8 mouse cellular contexts compared by ENCODE assay signal in the genomic region with DNA sequence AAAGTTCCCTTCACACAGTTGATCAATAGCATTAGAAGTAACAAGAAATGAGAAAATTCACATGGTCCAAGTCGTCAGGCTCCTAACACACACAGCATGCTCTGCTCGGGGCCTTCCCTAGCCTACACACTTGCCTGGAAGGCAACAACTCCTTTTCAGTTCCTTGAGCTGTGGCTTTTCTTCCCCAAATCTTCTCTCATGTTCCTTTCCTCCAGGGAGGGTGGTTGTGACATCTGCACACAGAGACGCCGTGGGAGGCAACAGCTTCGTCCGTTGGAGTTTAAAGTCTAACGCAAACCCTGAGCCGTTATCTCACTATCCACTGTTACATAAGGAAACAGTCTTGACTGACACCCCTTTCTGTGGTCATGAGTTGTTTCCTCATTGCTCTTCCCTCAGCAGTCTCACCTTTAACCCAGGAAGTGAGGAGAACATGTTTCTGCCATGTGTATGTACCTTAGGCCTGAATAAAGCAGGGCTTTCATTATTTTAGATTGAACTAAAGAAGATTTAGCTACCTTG.
DNase-seq lines count a peak whose midpoint lies in the region; ATAC-seq lines count a peak whose summit lies in the region.

No protein-coding gene starts in this region.

- 8% methylated on average over 8 of the region's 8 CpGs for WGBS in liver, embryonic 15.5 days (ENCODE audit: insufficient replicate concordance)
- 75% methylated on average over 8 of the region's 8 CpGs for WGBS in stomach, embryonic 16.5 days
- 91% methylated on average over 8 of the region's 8 CpGs for WGBS in hindbrain, embryonic 14.5 days
- whole genome bisulfite sequencing in hindbrain, embryonic 10.5 days: 91% methylated on average over 8 of the region's 8 CpGs

- H3K9me3 ChIP-seq in liver, embryonic 15.5 days (replicated peaks): no peaks in the 10 kb centered on the region
- H3K9me3 ChIP-seq in stomach, embryonic 16.5 days (replicated peaks; ENCODE audit: control insufficient read depth, low read length): no peaks in the 10 kb centered on the region
- H3K9me3 ChIP-seq in hindbrain, embryonic 14.5 days (ENCODE audit: control insufficient read depth, low read length): no peaks in the 10 kb centered on the region
- no peaks in the 10 kb centered on the region for H3K9me3 ChIP-seq in hindbrain, embryonic 10.5 days

- H3K4me2 ChIP-seq in liver, embryonic 15.5 days: peak overlapping the region; percentile 49
- H3K4me2 ChIP-seq in stomach, embryonic 16.5 days (ENCODE audit: low read depth, low read length): no peak overlapping the region
- no peak overlapping the region for H3K4me2 ChIP-seq in hindbrain, embryonic 14.5 days (replicated peaks)

- H3K36me3 ChIP-seq in liver, embryonic 15.5 days (replicated peaks): no peaks in the 10 kb centered on the region
- H3K36me3 ChIP-seq in stomach, embryonic 16.5 days (ENCODE audit: control insufficient read depth, insufficient read depth, low read length): no peaks in the 10 kb centered on the region
- H3K36me3 ChIP-seq in hindbrain, embryonic 14.5 days (replicated peaks; ENCODE audit: control insufficient read depth, insufficient read depth): no peaks in the 10 kb centered on the region
- no peaks in the 10 kb centered on the region for H3K36me3 ChIP-seq in hindbrain, embryonic 10.5 days

- 0 out of 2 replicates have a peak overlapping the region, but pooled peaks have one; percentile 9 for H3K4me3 ChIP-seq in liver, embryonic 15.5 days (replicated peaks)
- no peak overlapping the region for H3K4me3 ChIP-seq in stomach, embryonic 16.5 days (replicated peaks; ENCODE audit: low read length)
- no peak overlapping the region for H3K4me3 ChIP-seq in hindbrain, embryonic 14.5 days (replicated peaks; ENCODE audit: low read length)
- H3K4me3 ChIP-seq in hindbrain, embryonic 10.5 days: no peak overlapping the region

- ATAC-seq in liver, embryonic 15.5 days (ENCODE audit: insufficient read depth): peak; percentile 68
- ATAC-seq in stomach, embryonic 16.5 days (ENCODE audit: insufficient read depth, low FRiP score): peak; percentile 53; the same call in 1 of the 2 replicates
- ATAC-seq in hindbrain, embryonic 14.5 days (ENCODE audit: low FRiP score): no peak

- peak overlapping the region; percentile 73 for H3K27ac ChIP-seq in liver, embryonic 15.5 days (replicated peaks)
- H3K27ac ChIP-seq in stomach, embryonic 16.5 days (ENCODE audit: low read length): no peak overlapping the region
- no peak overlapping the region for H3K27ac ChIP-seq in hindbrain, embryonic 14.5 days
- H3K27ac ChIP-seq in hindbrain, embryonic 10.5 days: no peak overlapping the region

- peaks cover 42% of the 10 kb centered on the region for H3K4me1 ChIP-seq in liver, embryonic 15.5 days (replicated peaks)
- no peaks in the 10 kb centered on the region for H3K4me1 ChIP-seq in stomach, embryonic 16.5 days (ENCODE audit: control insufficient read depth, insufficient read depth, low read length)
- H3K4me1 ChIP-seq in hindbrain, embryonic 14.5 days (replicated peaks; ENCODE audit: control insufficient read depth, insufficient read depth, low read length): no peaks in the 10 kb centered on the region
- no peaks in the 10 kb centered on the region for H3K4me1 ChIP-seq in hindbrain, embryonic 10.5 days (replicated peaks)

- peak; percentile 23 for DNase-seq in layer of hippocampus, adult 11-12 months (ENCODE audit: low spot score)
- no peak for DNase-seq in layer of hippocampus, postnatal 14 days (ENCODE audit: low spot score in 2 of 2)
- peak; percentile 33 for DNase-seq in c-Kit-positive CD71-positive TER-119-negative erythroid progenitor cells, embryonic 14.5 days (ENCODE audit: low read depth)
- DNase-seq in hindbrain, embryonic 14.5 days (ENCODE audit: low spot score): no peak
- no peak for DNase-seq in hindbrain, embryonic 10.5 days (ENCODE audit: low spot score)
- DNase-seq in kidney, postnatal 14 days: no peak

- H3K27me3 ChIP-seq in liver, embryonic 15.5 days: no peaks in the 10 kb centered on the region
- H3K27me3 ChIP-seq in stomach, embryonic 16.5 days (ENCODE audit: control insufficient read depth, insufficient read depth, low read length): no peaks in the 10 kb centered on the region
- H3K27me3 ChIP-seq in hindbrain, embryonic 14.5 days (ENCODE audit: control insufficient read depth, insufficient read depth, low read length): no peaks in the 10 kb centered on the region
- H3K27me3 ChIP-seq in hindbrain, embryonic 10.5 days (ENCODE audit: insufficient read depth, poor library complexity, severe bottlenecking): no peaks in the 10 kb centered on the region

- H3K9ac ChIP-seq in liver, embryonic 15.5 days: no peak overlapping the region
- H3K9ac ChIP-seq in stomach, embryonic 16.5 days (ENCODE audit: low read length): no peak overlapping the region
- no peak overlapping the region for H3K9ac ChIP-seq in hindbrain, embryonic 14.5 days

Comparison
In these comparisons a context has a peak if more than half of its experiments do, and no peak if none do; other contexts are left out.
1. DNase-seq: peak in layer of hippocampus, adult 11-12 months (single experiment) and c-Kit-positive CD71-positive TER-119-negative erythroid progenitor cells, embryonic 14.5 days (single experiment); none in layer of hippocampus, postnatal 14 days (0 of 2), hindbrain, embryonic 14.5 days (single experiment), hindbrain, embryonic 10.5 days (single experiment) and kidney, postnatal 14 days (single experiment).